Mouse (Mus musculus) megakaryocyte, adult 5-6 weeks (primary cell): ENCODE data around the gene Ctc1. TPM values are rescaled to one million over a fixed set of nuclear protein-coding genes. Genes with fewer than 3 reads are reported as not detected.

Experiments used
- ATAC-seq: 2 replicates; pipeline ENCODE4 v1.8.0; 2016; ENCODE audit warnings: mild to moderate bottlenecking, inconsistent platforms; ENCODE audit not compliant: poor library complexity, severe bottlenecking
- total RNA-seq, 2 experiments: library from RNA; stranded (forward) in 1 of 2; stranded (reverse) in 1 of 2; fragments of 153-499, 151-499 nt in 1 of 2; fragments of 221-1000, 200-1000 nt in 1 of 2; gene quantifications; 2 replicates each; pipeline versions ENCODE4 v1.2.3 to v1.2.4; 2015 to 2017

Ctc1 gene
- total RNA-seq, 2 experiments from 2014 or later: 20.5 to 28.0 TPM

DNA sequence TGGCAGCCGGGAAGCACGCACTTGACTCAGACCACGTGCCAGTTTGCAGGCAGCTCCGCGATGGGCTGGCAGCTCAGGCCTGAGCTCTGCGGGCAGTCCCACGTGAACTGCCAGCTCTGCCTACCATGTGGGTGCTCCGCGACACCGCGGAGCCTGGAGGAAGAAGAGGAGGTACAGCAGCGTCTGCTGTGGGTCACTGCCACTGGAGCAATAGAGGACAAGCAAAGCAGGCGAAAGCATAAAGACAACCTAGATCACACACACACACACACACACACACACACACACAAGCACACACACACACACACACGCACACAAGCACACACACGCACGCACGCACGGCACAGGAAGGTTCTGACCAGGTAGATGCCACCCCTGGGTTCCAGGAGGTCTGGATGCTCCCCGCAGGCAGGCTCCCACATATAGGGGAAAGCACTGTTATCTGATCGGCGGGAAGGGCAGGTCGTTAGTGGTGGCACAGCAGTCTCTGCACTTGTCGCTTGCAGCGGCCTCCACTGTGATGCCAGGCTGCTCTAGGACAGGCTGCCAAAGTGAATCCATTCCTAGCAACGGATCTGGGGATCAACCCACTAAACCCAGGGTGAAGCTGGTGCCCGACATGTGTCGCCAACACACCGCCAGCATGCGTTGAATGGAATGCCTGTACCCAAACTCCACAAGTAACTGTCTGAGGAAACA, 50.6 kb downstream of the Ctc1 start:
- 0 out of 2 replicates have a peak, but pooled peaks have one; percentile 15 for ATAC-seq

DNA sequence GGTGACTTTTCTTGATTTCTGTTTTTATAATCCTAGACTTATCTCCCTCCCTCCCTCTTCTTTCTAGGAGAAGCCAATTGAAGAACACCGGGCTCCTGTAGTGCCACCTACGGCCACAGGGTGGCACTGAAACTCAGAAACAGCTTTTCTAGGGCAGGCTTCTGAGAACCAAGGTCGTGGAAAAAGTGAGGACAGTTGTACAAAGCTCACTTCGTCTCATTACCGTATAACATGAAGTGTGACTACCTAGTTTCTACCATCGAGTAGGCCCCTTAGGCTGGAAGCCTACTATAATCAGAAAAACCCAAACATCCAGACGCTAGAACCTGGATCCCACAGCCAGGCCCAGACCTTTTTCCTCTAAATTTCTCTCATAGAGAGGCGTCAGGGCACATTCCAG, 51.2 kb downstream of the Ctc1 start:
- ATAC-seq: peak; percentile 32; the same call in 1 of the 2 replicates

DNA sequence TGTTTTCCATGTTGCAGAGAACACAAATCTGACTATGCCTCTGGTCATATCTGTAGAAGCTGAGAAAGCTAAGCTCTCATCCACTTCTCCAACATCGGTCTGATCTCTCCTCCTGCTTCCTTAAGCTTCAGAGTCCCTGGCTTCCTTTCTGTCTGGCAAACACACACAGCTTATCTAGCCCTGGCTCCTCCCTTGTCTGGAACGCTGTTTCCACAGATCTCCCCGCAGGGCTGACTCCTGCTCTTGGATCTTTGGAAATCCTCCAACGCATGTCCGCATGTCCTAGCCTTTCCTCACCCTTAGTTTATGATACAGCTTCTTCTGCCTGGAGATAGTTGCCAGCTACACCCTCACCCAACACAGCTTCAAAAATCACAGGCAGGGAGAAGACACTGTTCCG, 51.9 kb downstream of the Ctc1 start:
- ATAC-seq: no peak

DNA sequence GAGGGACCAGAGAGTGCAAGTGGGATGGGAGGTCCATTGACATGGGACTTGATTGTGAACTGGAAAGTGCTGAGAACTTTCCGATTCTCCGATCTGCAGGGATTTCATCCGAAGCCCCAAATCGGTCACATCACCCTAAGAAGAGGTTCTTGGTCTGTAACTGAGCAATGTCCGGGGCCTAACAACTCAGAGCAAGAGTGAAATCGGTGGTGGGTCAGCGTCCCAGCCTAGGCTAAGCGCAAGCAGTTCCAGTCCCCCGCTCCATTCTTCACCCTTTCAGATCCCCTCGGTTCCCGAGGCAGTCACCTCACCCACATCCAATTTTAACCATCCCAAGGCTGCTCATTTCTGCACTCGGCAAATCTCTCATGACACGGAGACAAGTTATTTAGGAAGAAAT, 54.4 kb downstream of the Ctc1 start:
- no peak for ATAC-seq

DNA sequence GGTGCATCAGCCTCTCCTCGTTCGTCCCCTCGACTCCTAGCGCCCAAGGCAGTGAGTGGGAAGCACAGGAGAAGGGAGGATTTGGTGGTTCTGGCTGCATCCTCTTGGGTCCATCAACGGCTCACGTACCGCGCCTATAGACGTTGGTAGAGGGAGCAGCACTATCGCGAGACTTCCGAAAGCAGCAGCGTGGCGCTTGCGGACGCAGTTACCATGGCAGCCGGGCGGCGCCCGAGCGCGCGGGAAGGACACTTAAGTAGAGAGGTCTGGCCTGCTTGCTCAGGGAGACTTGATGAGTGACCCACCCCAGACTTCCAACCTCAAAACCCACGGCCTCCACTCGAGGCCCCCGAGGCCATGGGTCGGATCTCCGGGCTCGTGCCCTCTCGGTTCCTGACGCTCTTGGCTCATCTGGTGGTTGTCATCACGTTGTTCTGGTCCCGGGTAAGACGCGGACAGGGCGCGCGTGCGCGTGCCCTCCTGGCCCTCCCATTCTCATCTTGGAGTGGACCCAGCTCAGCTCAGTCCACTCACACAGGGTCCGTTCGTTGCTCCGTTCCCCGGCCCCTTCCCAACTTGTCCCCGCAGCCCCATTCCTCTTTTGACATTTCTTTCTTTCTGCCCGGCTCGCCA, 55.0 kb downstream of the Ctc1 start, which contains the start of gene Tmem107:
Gene Tmem107, plus strand, starts transcription at position 217 of the 633 bp plus-strand sequence.
- peak; percentile 69 for ATAC-seq

DNA sequence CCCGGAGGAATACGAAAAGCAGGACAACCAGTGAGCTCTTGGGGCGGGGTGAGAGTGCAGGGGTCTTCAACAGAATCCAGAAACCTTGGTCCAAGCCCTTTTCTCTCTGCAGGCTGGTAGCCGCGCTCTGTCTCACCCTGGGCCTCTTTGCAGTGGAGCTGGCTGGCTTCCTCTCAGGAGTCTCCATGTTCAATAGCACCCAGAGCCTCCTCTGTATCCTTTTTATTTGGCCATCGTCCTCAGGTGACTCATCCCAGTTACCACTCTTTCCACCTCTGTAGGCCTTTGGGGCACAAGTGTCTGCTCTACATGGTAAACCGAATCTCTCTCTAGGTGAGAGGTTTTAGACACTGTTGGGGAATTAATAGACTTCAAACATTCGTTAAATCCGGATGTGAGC, 55.6 kb downstream of the Ctc1 start:
- no peak for ATAC-seq

DNA sequence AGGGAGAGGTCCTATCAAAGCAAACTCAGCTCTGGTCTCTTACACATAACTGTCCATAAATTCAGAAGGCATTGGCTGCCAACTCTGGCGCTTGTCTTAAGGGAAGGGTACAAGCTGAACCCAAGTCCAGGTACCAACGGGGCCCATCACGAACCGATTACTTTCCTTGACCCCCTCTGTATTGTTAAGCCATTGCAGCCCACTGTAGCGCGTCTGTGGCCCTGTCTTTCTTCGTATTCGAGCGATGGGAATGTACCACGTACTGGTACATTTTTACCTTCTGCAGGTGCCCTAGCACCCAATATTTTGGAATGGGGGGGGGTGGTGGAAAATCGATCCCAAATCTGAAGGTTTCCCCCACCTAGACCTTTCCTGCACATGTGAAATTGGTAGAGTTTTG, 56.5 kb downstream of the Ctc1 start:
- no peak for ATAC-seq

DNA sequence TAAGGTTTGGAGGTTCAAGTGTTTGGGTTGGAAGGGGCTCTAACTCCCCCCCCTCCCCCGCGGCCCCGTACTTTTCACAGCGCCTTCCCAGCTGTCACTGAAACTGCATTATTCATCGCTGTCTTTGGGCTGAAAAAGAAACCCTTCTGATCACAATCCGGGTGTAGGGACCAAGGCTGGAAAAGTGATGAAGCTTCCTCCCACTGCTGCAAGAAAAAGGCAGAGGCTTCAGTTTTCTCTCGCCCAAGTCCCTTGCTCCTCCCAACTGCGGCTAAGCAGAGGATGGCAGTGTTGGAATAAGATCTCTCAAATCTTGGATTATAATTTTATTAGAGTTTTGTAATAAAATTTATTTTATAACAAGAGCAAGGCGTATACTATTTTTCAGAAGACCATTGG, 57.0 kb downstream of the Ctc1 start:
- no peak for ATAC-seq

DNA sequence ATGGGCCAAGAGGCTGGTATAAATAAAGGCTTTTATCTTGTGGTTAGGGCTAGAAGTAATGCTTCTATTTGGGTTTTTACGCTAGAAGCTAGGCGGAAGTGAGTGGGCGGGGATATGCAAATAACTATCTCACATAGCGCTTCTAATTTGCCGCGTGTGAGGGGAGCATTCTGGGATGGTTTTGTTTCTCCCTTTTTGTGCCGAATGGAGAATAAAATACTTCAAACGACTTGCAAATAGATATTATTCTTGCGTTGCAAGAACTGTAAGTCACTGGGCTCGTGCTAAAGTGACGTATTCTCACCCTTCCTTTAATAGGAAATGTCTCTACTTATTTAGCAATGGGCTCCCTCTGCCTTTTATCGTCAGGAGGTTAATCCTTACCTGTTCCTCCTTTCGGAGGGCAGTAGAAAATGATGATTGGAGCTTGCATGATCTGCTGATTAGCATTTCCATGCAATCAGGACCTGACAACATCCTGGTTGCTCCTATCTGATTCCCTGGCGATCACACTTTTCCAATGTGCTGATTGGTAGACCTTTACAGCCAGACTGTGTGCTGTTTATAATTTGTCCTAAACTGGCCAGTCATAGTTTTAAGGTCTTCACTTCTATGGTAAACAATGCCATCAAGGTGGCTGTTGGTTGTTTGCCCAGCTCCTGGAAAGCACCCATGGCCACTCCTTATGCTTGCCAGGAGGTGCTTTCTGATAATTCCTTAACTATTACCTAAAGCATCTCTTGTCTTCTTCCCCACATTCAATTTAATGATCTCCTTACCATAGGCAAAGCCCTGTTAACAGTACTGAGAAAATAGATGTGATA, 57.6 kb downstream of the Ctc1 start:
- ATAC-seq: peak; percentile 70

DNA sequence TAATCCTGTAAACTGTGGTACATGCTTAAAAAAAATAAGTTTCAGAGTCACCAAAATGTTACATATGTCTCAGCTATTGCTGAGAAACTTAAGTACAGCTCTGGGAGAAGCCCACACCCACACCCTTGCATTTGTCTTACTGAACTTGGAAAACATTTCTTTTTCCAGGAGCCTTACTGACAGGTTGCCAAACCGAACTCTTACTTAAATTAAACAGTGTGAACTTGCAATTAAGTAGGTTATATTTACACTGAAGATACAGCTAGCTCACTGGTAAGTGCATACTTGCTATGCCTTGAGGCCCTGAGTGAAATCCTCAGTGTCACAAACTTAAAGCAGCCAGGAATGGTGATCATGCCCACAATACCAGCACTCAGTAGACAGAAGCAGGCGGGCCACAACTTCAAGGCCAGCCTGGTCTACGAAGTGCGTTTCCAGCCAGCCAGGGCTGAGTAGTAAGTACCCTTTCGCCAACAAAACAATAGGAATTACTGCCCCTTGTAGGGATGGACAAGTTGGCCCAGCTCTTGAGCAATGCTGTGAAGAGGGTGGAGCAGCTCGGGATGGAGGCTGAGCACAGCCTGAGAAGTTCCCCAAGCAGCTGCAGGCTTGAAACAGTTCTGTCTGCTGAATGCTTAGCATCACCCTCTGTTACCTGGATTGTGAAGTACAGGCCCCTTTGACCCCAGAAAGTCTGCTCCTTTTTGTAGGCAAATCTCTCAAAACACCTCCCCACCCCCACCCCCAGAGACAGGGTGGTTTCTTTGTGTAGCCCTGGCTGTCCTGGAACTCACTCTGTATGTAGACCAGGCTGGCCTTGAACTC, 58.5 kb downstream of the Ctc1 start:
- no peak for ATAC-seq

DNA sequence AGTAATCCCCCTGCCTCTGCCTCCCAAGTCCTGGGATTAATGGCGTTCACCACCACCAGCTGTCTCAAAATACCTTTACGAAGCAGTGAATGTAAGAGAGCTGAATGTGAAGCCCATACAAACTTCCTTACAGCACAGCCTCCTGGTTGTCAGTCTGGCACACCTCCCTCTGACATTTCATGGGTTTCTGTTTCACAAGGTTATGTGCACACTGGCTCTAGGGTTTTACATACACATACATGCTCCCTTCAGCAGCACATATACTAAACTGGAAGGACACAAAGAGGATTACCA, 59.0 kb downstream of the Ctc1 start:
- ATAC-seq: no peak

DNA sequence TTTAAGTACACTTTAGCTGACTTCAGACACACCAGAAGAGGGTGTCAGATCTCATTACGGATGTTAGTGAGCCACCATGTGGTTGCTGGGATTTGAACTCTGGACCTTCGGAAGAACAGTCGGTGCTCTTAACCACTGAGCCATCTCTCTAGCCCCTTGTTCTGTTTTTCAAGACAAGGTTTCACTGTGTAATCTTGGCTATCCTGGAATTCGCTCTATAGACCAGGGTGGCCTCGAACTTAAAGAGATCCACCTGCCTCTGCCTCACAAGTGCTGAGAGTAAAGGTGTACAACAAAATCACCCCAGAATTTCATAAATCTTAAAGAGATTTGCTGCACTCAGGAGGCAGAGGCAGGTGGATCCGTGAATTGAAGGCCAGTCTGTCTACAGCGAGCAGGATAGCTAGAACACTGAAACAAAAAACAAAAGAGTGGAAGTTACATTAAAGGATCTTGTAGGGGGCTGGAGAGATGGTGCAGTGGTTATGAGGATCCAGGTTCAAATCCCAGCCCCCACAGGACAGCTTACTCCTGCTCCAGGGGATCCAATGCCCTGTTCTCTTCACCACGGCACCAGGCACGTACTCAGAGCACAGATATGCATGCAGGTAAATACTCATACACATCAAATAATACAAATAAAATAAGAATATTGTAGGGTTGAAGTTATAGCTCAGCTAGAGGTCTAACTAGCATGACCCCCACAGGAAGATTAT, 60.2 kb downstream of the Ctc1 start:
- no peak for ATAC-seq

DNA sequence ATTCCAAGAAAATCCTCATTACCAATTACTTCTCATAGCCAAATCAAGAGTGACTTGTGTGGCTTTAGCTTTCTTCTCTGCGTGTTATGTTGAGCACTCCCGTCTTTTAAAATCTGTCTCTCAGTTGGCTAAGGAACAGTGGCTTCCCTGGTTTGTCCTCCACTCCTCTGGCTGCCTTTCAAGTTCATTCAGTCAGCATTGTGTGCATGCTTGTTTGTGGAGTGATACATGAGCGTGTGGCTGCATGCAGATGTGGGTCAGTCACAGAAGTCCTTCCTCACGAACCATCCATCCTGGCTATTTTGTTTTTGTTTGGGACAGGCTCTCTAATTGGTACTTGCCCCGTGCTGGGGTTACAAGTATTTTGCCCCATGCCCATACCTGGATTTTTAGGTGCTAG, 60.9 kb downstream of the Ctc1 start:
- no peak for ATAC-seq

DNA sequence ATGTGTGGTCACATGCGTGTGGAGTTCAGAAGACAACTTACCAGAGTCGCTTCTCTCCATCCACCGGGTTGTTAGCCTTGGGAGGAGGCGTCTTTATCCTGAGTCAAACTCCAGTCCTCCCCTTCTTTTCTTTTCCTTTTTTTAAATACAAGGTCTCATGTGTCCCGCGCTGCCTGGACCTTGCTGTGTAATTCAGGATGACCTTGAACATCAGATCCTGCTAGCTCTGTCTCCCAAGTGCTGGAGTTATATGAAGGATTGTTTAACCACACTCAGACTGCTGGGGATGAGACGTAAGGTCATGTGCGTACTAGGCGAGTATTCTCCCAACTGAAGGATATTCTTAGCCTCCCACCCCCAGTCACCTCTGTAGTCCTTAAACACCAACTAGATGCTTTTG, 61.6 kb downstream of the Ctc1 start:
- no peak for ATAC-seq

DNA sequence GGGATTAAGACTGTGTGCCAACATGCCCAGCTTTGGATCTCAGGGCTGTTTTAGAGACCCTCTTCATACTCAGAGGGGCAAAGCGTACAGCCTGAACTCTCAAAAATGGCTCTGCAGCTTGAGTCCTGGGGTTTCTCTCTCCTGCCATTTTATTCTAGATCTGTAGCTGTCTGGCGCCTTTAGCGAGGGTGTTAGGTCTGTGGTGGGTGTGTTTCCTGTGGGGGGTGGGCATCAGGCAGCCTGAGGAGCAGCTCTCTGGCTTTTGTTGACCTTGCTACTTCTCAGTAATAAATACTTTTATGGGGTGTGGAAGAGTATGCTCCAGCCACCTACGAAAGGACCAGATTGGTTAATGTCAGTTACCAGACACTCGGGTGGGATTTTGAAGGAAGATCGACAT, 62.3 kb downstream of the Ctc1 start:
- no peak for ATAC-seq

DNA sequence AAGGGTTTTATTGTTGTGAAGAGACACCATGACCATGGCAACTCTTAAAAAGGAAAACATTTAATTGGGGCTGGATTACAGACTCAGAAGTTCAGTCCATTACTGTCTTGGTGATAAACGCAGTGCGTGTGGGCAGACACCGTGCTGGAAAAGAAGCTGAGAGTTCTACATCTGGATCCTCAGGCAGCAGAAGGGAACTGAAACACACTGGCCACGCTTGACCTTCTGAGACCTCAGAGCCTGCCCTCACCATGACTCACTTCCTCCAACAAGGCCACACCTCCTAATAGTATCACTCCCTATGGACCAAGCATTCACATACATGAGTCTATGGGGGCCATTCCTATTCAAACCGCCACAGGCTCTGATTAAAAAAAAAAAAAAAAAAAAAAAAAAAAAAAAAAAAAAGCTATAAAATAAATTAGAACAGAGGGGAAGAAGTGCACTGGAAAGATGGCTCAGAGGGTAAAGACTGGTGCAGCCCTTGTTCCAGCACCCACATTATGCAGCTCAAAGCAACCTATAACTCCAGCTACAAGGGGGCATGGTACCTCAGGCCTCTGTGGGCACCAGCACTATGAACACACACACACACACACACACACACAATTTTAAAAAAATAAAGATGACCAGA, 63.2 kb downstream of the Ctc1 start:
- ATAC-seq: peak; percentile 71

DNA sequence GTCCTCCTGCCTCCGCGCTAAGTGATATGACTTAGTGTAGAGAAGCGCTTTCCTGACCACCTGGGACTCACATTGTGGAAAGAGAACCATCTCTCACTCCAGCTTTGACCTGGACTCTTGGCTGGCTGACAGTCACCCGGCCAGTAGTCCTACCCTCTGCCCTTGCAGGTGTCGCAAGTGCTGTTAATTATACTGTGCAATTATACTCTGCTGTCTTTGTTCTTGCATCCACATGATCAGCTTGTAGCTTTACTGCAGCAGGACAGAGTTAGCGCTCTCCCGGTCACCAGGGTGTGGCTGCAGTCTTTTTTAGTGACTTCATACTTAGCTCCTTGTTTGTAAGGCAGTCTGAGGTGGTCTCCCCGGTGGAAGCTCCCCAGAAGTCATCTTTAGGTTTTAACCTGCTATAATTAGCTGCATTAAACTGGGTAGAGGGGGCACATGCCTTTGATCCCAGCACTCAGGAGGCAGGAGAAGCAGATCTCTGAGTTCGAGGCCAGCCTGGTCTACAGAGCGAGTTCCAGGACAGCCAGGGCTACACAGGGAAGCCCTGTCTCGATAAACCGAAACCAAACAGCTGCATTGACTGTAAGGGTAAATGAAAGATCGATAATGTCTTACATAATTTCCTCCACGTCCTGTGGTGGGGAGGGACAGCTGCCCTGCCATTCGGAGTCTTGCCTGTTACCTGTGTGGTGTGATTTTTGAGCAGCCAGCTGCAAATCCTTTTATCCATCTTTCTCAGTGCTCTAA, 64.6 kb downstream of the Ctc1 start:
- no peak for ATAC-seq

DNA sequence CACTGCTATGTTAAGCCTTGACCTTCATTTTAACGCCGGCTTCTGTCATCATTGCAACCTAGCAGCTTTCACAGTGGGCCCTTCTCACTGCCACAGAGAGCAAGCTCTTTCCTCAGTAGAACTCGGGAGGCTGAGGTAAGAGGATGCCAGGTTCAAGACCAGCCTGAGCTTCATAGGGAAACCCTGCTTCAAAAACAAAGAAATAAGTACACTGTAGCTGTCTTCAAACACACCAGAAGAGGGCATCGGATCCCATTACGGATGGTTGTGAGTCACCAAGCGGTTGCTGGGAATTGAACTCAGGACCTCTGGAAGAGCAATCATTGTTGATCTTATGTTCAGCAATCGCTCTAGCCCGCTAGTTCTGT, 65.1 kb downstream of the Ctc1 start:
- ATAC-seq: no peak

DNA sequence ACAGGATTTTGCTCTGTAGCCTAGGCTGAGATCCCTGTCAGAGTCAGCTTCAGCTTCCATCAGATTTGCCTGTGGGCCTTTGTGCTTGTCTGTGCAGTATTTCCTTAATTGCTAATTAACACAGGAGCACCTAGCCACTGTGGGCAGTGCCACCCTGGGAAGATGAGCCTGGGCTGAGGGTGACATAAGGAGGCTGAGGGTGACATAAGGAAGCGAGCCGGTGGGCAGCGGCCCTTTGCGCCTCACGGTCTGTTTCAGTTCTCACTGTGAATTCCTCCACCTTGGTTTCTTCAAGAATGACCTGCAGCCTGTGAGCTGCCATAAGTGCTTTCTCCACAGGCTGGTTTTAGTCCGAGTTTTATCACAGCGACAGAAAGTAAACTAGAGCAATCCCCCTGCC, 65.9 kb downstream of the Ctc1 start:
- ATAC-seq: no peak
